Mouse (Mus musculus): ENCODE data around the gene Gm42674.

Gene Gm42674

DNA sequence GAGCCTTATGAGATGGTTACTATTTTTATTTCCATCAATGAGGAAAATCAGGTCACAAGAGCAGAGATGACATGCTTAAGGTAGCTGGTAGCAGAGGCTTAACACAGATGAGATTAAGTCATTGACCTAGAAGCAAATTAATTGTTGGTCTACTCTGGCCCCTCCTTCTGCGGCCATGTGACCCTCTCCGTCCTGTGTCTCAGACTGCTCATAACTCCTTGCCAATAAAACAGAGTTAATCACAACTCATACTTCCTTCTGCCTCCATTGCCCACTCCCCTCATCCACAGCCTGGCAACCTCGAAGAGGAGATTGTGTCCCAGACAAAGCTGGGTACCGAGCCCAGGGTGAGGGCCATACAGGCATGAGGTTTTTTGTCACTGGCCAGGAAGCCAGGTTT is 3.5 kb upstream of the Gm42674 start:
- DNase-seq (ENCODE audit: low spot score): no peak

DNA sequence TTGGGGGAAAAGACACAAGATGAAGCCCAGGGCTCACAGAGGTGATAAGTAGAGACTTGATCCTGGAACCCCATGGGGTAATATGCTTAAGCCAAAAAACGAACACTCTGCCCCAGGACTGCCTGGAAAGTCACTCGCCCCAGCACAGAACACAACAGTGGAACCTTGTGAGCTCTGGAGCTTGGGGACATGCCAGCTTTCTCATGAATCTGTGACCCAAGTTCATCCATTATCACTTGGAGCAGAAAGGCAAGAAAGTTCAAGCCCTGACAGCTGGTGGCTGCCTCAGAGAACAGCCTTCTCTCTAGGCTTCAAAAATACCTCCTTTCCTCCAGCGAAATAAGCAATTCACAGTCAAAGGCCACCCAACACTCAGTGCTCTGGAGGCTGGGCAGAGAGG is 2.3 kb upstream of the Gm42674 start:
- no peak for DNase-seq (ENCODE audit: low spot score)

DNA sequence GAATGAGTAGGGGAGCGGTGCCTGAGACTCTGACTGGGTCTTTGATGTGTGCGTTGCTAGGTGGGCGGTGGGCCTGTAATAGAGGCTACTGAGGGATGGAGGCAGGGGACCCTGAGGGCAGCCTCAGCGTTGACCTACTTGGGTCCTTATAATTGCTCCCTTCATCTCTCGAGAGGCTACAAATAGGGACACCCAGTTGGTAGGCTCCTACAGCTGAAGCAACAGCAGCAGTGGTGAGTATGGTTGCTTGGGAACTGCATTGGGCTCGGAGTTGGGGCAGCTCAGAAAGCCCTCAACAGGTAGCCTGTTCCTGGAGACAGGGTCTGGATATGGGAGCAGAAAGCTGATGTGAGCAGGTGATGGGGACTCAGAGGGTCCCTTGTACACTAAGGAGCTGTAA is 1.7 kb upstream of the Gm42674 start:
- no peak for DNase-seq (ENCODE audit: low spot score)

DNA sequence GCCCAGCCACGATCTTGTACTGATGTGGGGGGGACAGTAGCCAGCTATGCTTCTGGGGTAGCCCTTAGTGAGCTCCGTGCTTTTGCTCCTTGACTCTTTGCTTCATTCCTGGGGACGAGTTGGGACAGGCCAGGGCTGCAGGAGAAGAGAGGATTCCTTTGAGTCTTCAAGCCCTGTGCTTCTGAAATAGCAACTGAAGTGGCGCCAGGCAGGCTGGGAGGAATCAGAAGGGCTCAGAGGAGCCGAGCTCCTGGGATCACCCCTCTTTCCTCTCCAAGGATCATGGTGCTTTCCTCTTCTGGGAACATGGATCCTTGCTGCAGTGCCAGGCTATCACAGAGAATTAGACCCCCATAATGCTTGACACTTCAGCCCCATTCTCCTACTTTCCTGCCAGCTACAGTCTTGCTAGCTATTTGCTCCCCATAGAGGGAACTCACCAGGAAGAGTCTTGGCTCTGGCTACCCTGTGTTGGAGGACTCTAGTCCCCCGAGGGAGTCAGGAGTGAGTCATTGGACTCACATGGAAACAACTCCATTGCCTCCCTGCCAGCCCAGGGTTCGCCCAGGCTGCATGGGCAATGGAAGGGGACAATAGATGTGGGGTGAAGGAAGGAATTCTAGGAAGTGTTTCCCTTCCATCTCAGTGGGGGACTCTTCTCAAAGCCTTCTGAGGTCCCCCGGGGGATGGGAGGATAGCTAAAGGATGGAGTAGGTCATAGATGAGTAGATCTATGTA is 1.1 kb upstream of the Gm42674 start:
- DNase-seq (ENCODE audit: low spot score): no peak

DNA sequence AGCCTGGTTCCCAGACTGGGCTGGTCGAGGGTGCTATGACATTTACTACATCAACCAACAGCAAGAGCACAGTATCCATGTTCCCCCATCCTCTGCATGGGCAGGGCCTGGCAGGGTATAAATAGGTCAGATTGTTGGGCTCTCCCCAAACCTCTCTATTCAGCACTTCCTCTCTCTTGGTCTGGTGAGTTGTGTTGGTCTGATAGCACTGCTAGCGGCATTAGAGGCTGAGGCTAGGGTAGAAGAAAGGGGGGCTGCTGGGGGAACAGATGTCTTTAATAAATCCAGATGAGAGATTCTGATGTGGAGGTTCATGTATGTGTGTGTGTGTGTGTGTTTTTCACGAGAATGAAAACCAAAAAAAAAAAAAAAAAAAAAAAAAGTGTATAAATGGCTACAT is 1.9 kb downstream of the Gm42674 start, which contains the start of gene S100a4:
Gene S100a4, plus strand, starts transcription at position 149 of the 400 bp plus-strand sequence.
- DNase-seq (ENCODE audit: low spot score): no peak

DNA sequence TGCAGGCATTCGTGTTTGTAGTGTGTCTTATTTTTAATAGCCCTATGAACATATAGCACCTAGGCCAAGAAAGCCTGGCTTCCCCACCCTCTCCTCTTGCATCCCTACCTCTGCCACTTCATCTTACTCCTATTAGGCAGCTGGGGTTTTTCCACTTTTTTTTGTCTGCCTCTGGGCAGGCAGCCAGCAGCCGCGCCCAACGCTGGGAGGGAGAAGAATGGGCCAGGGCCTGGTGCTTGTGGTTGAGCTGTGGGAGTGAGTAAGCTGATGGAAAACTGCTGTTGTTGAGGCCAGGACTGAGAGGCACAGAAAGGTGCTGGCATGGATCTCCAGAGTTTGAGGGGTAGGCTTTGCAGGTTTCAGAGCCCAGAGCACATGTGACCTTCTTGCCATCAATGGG is 2.7 kb downstream of the Gm42674 start:
- DNase-seq (ENCODE audit: low spot score): peak; percentile 86

DNA sequence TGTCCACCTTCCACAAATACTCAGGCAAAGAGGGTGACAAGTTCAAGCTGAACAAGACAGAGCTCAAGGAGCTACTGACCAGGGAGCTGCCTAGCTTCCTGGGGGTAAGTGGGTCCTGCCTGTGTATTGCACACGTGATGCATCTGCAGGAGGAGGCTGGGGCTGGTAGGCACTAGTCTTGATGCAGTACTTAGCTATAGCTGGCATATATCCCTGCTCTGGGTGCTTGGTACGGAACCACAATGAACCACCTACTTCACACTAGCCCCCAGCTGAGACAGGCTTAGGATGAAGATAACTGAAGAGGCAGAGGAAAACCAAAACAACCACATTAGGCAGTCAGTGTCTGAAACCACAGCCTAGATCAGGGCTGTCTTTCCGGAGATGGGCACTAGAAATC is 3.3 kb downstream of the Gm42674 start:
- DNase-seq (ENCODE audit: low spot score): no peak

DNA sequence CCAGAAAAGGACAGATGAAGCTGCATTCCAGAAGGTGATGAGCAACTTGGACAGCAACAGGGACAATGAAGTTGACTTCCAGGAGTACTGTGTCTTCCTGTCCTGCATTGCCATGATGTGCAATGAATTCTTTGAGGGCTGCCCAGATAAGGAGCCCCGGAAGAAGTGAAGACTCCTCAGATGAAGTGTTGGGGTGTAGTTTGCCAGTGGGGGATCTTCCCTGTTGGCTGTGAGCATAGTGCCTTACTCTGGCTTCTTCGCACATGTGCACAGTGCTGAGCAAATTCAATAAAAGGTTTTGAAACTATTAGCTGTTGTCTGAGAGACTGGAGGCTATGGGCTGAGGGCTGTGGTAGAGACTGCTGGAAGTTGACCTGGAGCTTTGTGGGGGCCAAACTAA is 4.0 kb downstream of the Gm42674 start:
- no peak for DNase-seq (ENCODE audit: low spot score)

DNA sequence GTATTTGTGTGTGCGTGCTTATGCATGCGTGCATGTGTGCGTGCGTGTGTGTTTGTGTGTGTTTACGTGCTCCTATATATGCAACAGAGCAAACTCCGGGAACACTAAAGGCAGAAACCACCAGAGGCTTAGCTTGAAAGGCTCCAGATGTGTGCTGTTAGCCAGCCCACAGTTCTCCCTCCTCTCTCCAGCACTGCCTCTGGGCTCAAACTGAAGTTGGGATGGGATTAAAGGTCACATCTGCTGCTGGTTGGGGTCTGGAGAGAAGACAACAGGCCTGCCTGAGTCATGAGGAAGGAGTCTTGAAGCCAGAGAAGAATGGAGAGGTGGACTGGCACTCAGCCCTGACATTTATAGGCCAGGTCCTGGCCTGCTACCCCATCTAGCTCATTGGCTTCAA is 4.5 kb downstream of the Gm42674 start:
- no peak for DNase-seq (ENCODE audit: low spot score)

DNA sequence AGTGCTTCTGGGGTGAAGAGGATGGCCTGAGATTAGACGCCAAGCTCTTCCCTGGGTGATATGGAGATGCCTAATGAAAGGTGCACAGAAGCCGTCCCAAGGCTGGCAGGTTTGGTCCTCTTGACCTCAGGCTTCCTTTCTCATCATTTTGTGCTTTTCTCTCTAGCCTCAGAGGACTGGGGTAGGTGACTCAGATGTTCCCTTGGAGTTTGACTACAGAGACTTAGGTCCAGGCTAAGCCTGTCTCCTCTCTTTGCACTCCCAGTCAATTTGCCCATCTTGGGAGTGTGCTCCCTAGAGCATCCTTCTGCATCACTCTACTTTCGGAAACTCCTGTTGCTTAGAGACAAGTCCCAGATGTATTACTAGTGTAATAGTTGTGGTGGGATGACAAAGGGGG is 5.7 kb downstream of the Gm42674 start:
- no peak for DNase-seq (ENCODE audit: low spot score)

DNA sequence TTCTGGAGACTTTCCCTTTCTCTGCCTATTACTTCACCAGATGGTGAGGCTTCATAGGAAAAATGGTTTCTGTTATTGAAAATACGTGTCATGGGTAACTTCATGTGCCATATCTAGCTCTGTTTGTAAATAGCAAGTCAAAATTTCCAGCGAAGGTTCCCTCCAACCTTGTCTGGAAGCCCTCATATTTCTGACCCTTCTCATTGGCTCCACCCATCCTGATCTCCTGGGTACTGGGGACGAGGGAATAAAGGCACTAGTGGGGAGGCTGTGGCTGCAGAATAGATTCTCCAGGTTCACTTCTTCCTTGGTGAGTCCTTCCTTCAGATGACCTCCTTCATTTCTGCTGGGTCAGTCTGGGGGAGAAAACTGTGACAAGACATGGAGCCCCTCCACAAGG is 6.5 kb downstream of the Gm42674 start, which contains the start of gene S100a5:
Gene S100a5, plus strand, starts transcription at position 301 of the 400 bp plus-strand sequence.
- DNase-seq (ENCODE audit: low spot score): no peak

DNA sequence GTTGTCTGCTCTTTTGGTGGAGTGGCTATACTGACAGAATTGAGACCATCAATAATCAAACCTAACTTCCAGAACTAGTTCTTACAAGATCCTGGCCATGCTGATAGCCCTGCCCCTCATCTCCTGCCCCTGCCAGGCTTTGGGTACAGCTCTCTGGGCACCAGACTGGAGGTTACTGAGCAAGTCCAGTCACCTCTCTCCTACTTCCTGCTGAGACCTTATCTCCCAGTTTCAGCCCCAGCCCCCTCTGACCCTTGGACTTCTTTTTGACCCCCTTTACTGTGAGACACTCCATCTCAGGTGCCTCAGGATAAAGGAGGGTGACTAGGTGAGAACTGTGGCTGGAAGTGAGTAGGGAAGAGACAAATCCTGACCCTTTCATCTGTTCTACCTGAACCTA is 7.4 kb downstream of the Gm42674 start:
- no peak for DNase-seq (ENCODE audit: low spot score)

DNA sequence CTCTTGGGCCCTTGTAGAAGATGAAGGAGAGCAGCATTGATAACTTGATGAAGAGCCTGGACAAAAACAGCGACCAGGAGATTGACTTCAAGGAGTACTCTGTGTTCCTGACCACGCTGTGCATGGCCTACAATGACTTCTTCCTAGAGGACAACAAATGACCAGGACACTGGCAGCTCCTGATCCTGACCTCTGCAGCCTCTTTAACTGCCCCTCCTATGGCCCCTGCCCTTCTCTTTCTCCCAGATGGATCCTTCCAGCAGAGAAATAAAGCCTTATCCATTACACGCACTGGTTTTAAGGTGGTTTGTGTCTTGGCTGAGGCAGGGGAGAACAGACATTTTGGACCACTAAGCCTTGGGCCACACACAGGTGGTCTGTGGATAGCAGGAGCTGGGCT is 9.8 kb downstream of the Gm42674 start:
- DNase-seq (ENCODE audit: low spot score): no peak

DNA sequence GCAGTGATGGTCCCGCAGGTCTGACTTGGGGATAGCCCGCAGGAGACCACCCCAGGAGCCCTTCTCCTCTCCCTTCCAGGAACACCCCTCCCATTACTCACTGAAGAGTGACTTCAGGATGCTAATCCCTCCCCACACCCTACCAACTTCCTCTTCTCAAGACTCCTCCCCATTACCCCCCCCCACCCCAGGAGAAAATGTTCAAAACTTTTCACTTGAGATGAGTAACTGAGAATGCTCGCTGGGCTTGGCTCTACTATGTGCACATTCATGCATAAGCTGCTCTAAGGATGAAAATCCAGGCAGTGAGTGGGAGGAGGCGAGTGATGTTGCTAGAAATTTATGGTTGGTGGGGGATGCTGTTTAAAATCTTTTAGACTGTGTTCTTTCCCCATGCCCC is 10.4 kb downstream of the Gm42674 start:
- DNase-seq (ENCODE audit: low spot score): no peak

DNA sequence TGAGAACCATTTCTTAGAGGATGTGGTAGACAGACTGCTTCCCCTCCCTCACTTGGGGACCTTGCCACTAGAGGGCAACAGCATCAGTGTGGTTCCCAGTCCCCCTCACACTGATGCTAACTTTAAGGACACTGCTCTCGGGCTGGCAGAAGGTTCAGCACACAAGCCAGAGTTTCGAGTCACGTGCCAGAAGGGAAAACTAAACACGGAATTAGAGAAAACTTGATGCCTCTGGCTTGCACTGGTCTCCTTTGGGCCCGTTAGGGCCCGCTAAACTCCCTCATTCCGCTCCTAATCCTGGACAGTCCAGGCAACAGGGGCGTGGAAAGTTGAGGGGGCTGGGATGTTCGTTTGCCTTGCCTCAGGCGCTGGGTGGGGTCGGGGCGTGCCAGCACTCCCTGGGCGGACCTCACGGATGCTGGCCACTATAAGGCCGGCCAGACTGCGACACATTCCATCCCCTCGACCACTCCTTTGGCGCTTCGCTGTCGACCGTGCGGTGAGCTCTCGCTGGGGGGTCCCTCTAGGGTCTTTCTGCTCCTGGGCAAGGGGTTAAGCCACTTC is 11.1 kb downstream of the Gm42674 start, which contains the start of gene S100a6:
Gene S100a6, plus strand, starts transcription at position 155 of the 564 bp plus-strand sequence.
- DNase-seq (ENCODE audit: low spot score): peak; percentile 51

DNA sequence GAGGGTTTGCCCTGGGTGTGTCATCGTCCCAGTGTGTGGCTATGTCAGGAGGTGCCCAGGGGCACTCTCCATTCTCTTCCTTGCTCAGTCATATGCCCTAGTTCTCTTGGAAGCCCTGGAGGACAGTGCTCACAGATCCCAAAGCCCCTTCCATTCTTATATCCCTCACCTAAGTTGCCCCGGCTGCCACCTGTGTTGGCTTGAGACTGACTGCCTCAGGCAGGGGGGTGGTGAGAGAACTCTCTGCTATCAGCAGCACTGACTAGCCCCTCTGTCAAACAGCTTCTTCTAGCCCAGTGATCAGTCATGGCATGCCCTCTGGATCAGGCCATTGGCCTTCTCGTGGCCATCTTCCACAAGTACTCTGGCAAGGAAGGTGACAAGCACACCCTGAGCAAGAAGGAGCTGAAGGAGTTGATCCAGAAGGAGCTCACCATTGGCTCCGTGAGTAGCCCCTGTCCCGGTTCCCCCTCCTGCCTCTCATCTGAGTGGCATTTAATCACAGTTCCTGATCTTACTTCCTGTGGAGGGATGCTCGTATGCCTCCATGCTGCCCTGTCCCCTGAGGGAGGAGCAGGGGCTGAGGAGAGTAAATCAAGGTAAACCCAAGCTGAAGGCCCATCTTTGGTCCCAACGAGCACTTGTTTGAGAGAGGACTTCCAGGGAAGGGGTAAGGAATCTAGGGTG is 11.9 kb downstream of the Gm42674 start:
- no peak for DNase-seq (ENCODE audit: low spot score)

DNA sequence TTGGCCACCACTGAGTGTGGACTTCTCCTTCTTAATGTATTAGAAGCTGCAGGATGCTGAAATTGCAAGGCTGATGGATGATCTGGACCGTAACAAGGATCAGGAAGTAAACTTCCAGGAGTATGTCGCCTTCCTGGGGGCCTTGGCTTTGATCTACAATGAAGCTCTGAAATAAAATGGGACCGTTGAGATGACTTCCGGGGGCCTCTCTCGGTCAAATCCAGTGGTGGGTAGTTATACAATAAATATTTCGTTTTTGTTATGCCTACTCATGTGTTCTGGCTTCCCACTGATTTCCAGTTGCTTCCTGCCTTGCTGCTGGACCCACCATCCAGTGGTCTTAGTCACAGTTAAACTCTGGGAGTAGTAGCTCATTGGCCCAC is 12.4 kb downstream of the Gm42674 start:
- no peak for DNase-seq (ENCODE audit: low spot score)

DNA sequence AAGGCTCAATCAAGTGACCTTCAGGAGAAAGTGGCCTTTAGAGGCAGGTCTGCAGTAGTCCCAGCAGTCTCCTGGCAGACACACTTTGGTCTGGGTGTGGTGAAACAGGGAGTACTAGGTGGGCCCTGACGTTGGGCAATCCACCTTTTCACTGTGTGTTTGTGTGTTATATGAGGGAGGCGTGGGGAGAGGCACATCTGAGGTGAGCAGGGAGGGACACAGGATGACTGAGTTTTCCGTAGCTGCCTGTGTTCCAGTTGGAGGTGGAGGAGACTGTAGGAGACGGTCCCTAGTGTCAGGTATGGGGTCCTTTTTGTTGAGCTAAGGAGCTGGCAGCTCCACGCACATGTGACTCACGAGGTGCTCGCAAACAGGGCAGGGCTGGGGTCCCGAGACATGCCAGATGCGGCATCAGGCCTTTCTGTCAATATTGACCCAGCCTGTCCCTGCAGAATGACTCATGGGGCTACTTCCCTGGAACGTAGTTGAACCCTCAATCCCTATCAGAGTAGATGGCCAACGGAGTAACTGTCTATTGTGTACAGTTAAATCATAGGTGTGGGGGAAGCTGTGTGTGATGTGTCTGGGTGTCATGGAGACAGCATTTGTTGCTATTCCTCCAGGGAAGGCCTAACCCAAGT is 13.0 kb downstream of the Gm42674 start:
- DNase-seq (ENCODE audit: low spot score): no peak

DNA sequence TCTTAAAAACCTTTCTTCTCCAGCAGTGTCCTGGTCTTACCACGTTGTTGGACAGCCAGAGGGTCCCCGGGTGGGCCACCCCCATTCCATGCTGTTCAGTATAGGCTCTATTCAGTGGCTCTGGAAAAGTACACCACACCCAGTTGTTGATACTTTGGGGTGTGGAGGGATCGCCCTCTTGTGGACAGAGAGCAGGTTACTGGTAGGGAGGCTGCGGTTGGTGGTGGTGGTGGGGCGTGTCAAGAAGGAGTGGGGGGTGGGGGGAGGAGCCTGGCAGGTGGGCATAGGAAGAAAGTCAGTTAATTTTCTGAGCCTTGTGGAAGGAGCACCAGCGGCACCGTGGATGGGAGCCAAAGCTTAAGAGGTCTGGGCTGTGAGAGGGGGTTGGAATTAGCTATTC is 13.7 kb downstream of the Gm42674 start:
- peak; percentile 69 for DNase-seq (ENCODE audit: low spot score)

DNA sequence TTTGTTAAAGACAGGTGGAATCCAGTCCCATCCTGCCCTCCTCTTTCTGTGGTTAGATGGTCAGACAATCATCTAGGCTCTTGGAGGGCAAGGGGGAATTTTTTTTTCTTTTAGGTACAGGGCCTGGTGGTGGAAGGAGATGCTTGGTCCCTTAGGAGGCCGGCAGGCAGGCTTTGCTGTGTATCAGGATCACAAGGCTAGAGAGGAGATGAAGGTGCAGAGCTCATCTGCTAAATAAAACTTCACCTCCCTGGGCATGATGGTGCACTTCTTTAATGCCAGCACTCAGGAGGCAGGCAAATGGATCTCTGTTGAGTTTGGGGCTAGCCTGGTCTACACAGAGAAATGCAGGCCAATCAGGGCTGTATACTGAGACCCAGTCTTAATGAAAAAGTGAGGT is 14.2 kb downstream of the Gm42674 start:
- DNase-seq (ENCODE audit: low spot score): no peak

DNA sequence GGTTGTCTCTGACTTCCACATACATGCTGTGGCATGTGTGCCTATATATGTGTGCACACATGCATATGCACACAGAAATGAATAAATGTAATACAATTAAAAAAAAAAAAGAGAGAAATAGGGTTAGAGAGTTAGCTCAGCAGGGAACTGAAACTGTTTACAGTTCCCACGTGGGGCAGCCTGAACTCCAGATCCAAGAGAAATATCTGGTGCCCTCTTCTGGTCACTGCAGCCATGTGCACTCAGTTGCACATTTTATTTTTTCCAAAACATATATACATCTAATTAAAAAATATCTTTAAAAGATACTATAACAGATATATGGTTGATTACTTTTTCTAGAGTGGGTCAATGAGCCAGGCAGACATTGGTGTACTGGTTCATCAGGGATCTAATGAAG is 15.9 kb downstream of the Gm42674 start:
- DNase-seq (ENCODE audit: low spot score): no peak

DNA sequence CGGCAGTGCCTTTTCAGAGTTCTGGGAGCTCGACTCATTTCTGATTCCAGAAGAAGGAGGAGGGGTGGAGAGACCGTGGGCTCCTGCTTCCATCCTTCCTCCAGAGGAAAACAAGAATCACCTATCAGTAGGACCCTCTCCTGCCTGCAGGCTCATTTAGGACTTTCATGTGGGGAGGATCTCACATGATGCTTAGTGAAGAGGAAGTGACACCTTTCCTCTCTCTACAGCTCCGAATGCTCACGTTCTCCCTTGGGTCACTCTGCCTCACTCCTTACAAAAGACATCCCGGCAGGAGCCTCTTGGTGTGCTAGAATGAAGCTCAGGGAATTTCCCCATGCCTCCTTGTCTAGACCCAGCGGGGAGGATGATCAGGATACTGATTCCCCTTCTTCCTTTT is 19.8 kb downstream of the Gm42674 start:
- DNase-seq (ENCODE audit: low spot score): no peak
